Mouse (Mus musculus): ENCODE measurements around the gene Cpb2. TPM values are rescaled to one million over a fixed set of nuclear protein-coding genes. Genes with fewer than 3 reads are reported as not detected.

Cpb2 gene
- not detected in 2 replicates for polyA plus RNA-seq (2016; fragmentation: Nextera tagmentation; extraction: Ambion mirVana)

- H3K4me1 ChIP-seq = no peaks in the 10 kb centered on the region
- no peak for DNase-seq (ENCODE audit: low spot score)
Measured at GRCm38 (mm10) chr14:75242087-75242486, at the start of gene Cpb2. Gene Cpb2 (plus strand): TSS chr14:75242287.

GRCm38 (mm10) chr14:75192427-75192826 is 49.7 kb upstream of the Cpb2 start:
- no peak for DNase-seq (ENCODE audit: low spot score)

More at GRCm38 (mm10) chr14:75242087-75242486, at the start of gene Cpb2:
- H3K36me3 ChIP-seq = no peaks in the 10 kb centered on the region
- H3K4me3 ChIP-seq = no peak within 1 kb of the TSS
- no peak within 1 kb of the TSS for H3K27ac ChIP-seq
- no peaks in the 10 kb centered on the region for H3K9me3 ChIP-seq (replicated peaks)
- no peaks in the 10 kb centered on the region for H3K27me3 ChIP-seq (ENCODE audit: low read depth, poor library complexity, severe bottlenecking)
- 88% methylated on average over 5 of the region's 5 CpGs for WGBS

GRCm38 (mm10) chr14:75192858-75193257 is 49.2 kb upstream of the Cpb2 start:
- 85% methylated on average over 10 of the region's 10 CpGs for WGBS
- DNase-seq (ENCODE audit: low spot score) = no peak
- H3K9me3 ChIP-seq (replicated peaks) = no peaks in the 10 kb centered on the region
- no peaks in the 10 kb centered on the region for H3K36me3 ChIP-seq
- H3K27ac ChIP-seq = no peak overlapping the region
- H3K4me1 ChIP-seq = no peaks in the 10 kb centered on the region
- no peak overlapping the region for H3K4me3 ChIP-seq
- H3K27me3 ChIP-seq (ENCODE audit: low read depth, poor library complexity, severe bottlenecking) = no peaks in the 10 kb centered on the region

More at GRCm38 (mm10) chr14:75192427-75192826, 49.7 kb upstream of the Cpb2 start:
- WGBS = 85% methylated on average over 10 of the region's 10 CpGs
- H3K4me3 ChIP-seq = no peak overlapping the region
- H3K27me3 ChIP-seq (ENCODE audit: low read depth, poor library complexity, severe bottlenecking) = no peaks in the 10 kb centered on the region
- no peak overlapping the region for H3K27ac ChIP-seq
- H3K4me1 ChIP-seq = no peaks in the 10 kb centered on the region
- no peaks in the 10 kb centered on the region for H3K36me3 ChIP-seq
- H3K9me3 ChIP-seq (replicated peaks) = no peaks in the 10 kb centered on the region

DNA sequence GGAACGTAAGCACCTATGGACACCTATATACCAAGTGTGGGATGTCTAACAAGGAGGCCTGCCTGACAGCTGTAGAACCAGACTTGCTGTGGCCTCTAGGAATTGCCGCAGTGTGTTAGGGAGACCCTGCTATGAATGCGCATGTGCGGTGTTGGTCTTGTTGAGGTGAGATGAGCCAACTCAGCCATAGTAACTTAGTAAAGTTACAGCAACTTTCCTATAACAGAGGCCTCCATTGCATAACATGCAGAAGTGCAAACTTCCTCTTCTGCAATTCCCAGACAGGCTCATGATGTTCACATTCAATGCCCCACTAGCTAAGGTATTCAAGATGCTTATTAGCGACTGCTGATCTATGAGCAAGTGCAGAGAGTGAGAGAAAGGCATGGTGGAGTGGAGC is 46.6 kb upstream of the Cpb2 start:
- no peaks in the 10 kb centered on the region for H3K4me1 ChIP-seq
- WGBS = 91% methylated on average over 5 of the region's 5 CpGs
- H3K27me3 ChIP-seq (ENCODE audit: low read depth, poor library complexity, severe bottlenecking) = no peaks in the 10 kb centered on the region
- DNase-seq (ENCODE audit: low spot score) = no peak
- H3K4me3 ChIP-seq = no peak overlapping the region
- no peaks in the 10 kb centered on the region for H3K36me3 ChIP-seq
- no peak overlapping the region for H3K27ac ChIP-seq
- no peaks in the 10 kb centered on the region for H3K9me3 ChIP-seq (replicated peaks)

DNA sequence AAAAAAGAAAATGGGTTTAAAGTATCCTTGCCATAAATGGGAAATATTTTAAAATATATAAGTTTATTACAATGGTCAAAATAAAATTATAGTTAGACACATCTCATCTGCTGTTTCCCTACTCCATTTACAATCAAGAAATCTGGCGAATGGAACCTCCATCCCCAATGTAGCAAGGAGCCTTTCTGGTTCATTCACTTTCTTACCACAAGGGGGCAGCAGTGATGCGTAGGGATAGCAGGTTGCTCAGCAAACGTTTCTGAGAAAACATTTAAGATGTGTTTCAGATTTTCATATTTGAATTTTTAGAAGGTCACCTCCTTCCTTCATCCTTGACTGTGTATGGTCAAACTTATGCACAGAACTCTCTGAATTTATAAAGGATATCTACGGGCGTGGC is 45.1 kb upstream of the Cpb2 start:
- WGBS = 49% methylated on average over 5 of the region's 5 CpGs
- Histone ChIP-seq H3K4me3 (no peak overlapping the region), H3K27me3 (ENCODE audit: low read depth, poor library complexity, severe bottlenecking) (no peaks in the 10 kb centered on the region), H3K36me3 (no peaks in the 10 kb centered on the region), H3K9me3 (replicated peaks) (no peaks in the 10 kb centered on the region), H3K4me1 (no peaks in the 10 kb centered on the region), H3K27ac (no peak overlapping the region)
- DNase-seq (ENCODE audit: low spot score) = peak; percentile 71

GRCm38 (mm10) chr14:75197660-75198059 is 44.4 kb upstream of the Cpb2 start:
- H3K4me3 ChIP-seq = no peak overlapping the region
- no peak for DNase-seq (ENCODE audit: low spot score)
- H3K9me3 ChIP-seq (replicated peaks) = no peaks in the 10 kb centered on the region
- 62% methylated on average over 7 of the region's 7 CpGs for WGBS
- H3K27ac ChIP-seq = no peak overlapping the region
- no peaks in the 10 kb centered on the region for H3K4me1 ChIP-seq
- H3K27me3 ChIP-seq (ENCODE audit: low read depth, poor library complexity, severe bottlenecking) = no peaks in the 10 kb centered on the region
- no peaks in the 10 kb centered on the region for H3K36me3 ChIP-seq

DNA sequence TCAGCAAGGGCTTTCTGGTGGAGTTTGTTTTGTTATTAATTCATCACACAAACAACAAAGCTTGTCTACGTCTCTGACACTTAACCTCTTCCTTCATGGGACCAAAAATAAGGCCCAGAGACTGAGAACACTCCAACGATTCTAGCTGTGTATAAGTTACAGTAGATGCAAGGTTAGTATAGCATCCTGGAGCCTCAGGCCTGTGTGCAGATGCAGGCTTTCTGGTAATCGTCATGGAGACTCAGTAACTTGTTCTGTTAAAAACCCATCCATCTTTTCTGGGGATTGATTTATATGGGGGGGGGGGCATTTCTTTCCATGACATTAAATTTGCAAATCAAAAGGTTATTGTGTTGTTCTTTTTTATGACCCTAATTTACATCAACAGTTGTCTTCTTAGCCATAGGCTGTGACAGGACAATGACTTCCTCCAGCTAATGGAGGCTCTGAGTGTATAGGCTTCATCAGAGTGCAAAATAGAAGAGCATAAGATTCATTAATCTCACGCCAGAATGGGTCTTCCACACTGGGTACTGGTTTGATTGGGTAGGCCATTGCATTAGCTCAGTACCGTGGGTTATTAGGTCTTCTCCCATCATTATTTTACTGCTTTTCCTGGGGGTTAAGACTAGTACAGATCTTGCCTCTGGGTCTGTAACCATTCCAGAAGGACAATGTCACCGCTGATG is 36.6 kb upstream of the Cpb2 start:
- H3K27ac ChIP-seq = no peak overlapping the region
- no peak for DNase-seq (ENCODE audit: low spot score)
- H3K4me3 ChIP-seq = no peak overlapping the region
- no peaks in the 10 kb centered on the region for H3K36me3 ChIP-seq
- WGBS = 74% methylated on average over 6 of the region's 6 CpGs
- H3K9me3 ChIP-seq (replicated peaks) = no peaks in the 10 kb centered on the region
- H3K4me1 ChIP-seq = 0 out of 2 replicates have a peak, but pooled peaks cover 4% of the 10 kb centered on the region
- no peaks in the 10 kb centered on the region for H3K27me3 ChIP-seq (ENCODE audit: low read depth, poor library complexity, severe bottlenecking)

- DNase-seq (ENCODE audit: low spot score) = no peak
- no peaks in the 10 kb centered on the region for H3K27me3 ChIP-seq (ENCODE audit: low read depth, poor library complexity, severe bottlenecking)
- WGBS = 94% methylated on average over 4 of the region's 4 CpGs
Measured at GRCm38 (mm10) chr14:75206307-75206706, 35.8 kb upstream of the Cpb2 start.

DNA sequence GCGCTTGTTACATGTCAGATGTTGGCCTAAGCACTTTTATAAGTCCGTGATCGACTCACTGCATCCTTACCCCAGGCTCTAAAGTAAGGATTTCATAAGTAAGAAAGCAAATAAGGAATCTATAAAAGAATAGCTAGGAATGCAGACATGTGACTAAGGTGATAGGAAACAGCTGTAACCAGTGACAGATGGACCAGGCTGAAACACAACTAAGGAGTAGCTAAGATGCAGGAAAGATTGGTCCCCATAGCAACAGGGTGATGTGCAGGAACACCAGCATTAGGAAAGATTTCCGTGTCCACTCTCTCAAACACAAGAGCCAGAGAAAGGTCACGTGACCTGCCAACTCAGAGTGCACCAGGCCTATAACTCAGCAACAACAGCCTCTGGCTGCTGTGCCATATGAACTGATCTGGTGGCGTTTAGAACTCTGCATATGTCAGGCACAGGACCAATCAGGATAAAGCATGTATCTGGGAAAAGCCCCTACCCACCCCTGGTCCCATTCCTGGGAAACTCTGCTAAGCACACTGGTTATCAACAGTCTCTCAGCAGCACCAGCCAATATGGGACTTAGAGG is 33.4 kb upstream of the Cpb2 start:
- H3K9me3 ChIP-seq (replicated peaks) = no peaks in the 10 kb centered on the region
- no peak overlapping the region for H3K4me3 ChIP-seq
- H3K27me3 ChIP-seq (ENCODE audit: low read depth, poor library complexity, severe bottlenecking) = no peaks in the 10 kb centered on the region
- peaks cover 5% of the 10 kb centered on the region for H3K4me1 ChIP-seq
- no peaks in the 10 kb centered on the region for H3K36me3 ChIP-seq
- no peak for DNase-seq (ENCODE audit: low spot score)
- WGBS = 81% methylated on average over 6 of the region's 6 CpGs
- no peak overlapping the region for H3K27ac ChIP-seq

More at GRCm38 (mm10) chr14:75206307-75206706, 35.8 kb upstream of the Cpb2 start:
- 0 out of 2 replicates have a peak, but pooled peaks cover 4% of the 10 kb centered on the region for H3K4me1 ChIP-seq
- no peak overlapping the region for H3K4me3 ChIP-seq
- H3K27ac ChIP-seq = no peak overlapping the region
- H3K9me3 ChIP-seq (replicated peaks) = no peaks in the 10 kb centered on the region
- no peaks in the 10 kb centered on the region for H3K36me3 ChIP-seq

- DNase-seq (ENCODE audit: low spot score) = no peak
- H3K27ac ChIP-seq = no peak overlapping the region
- WGBS = 79% methylated on average over 11 of the region's 11 CpGs
- no peaks in the 10 kb centered on the region for H3K36me3 ChIP-seq
- no peak overlapping the region for H3K4me3 ChIP-seq
- no peaks in the 10 kb centered on the region for H3K27me3 ChIP-seq (ENCODE audit: low read depth, poor library complexity, severe bottlenecking)
- no peaks in the 10 kb centered on the region for H3K9me3 ChIP-seq (replicated peaks)
- peaks cover 8% of the 10 kb centered on the region for H3K4me1 ChIP-seq
Measured at GRCm38 (mm10) chr14:75213752-75214151, 28.3 kb upstream of the Cpb2 start.

- Histone ChIP-seq H3K4me1 (peaks cover 3% of the 10 kb centered on the region), H3K4me3 (no peak overlapping the region), H3K9me3 (replicated peaks) (no peaks in the 10 kb centered on the region), H3K36me3 (no peaks in the 10 kb centered on the region), H3K27ac (no peak overlapping the region), H3K27me3 (ENCODE audit: low read depth, poor library complexity, severe bottlenecking) (no peaks in the 10 kb centered on the region)
- WGBS = 95% methylated on average over 2 of the region's 2 CpGs
- DNase-seq (ENCODE audit: low spot score) = no peak
Measured at GRCm38 (mm10) chr14:75218843-75219242, 23.2 kb upstream of the Cpb2 start.

- Histone ChIP-seq H3K27ac (no peak overlapping the region), H3K4me3 (no peak overlapping the region), H3K36me3 (no peaks in the 10 kb centered on the region), H3K9me3 (replicated peaks) (no peaks in the 10 kb centered on the region), H3K4me1 (no peaks in the 10 kb centered on the region), H3K27me3 (ENCODE audit: low read depth, poor library complexity, severe bottlenecking) (no peaks in the 10 kb centered on the region)
- no peak for DNase-seq (ENCODE audit: low spot score)
- WGBS = 90% methylated on average over 5 of the region's 5 CpGs
Measured at GRCm38 (mm10) chr14:75219250-75219913, 22.7 kb upstream of the Cpb2 start.

DNA sequence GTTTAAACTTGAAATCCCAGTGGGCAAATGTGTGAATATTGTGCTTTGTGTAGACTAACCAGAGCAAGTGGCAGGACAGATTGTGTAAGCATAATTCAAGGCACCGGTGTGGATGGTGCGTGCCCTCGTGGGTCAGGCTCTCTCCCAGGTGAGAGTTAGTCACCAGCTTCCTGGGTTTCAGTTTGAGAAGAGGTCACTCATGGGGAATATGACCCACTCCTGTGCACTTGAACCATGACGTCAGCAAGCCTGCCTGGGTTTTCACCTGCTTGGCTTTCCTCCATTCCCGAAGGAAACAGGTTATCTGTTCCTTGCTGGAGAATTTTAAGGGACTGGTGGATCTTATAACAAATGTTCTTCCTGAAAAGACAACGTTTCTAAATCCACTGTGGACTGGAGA is 19.7 kb upstream of the Cpb2 start:
- Histone ChIP-seq H3K36me3 (no peaks in the 10 kb centered on the region), H3K27ac (no peak overlapping the region), H3K9me3 (replicated peaks) (no peaks in the 10 kb centered on the region), H3K27me3 (ENCODE audit: low read depth, poor library complexity, severe bottlenecking) (no peaks in the 10 kb centered on the region), H3K4me3 (no peak overlapping the region), H3K4me1 (no peaks in the 10 kb centered on the region)
- 86% methylated on average over 6 of the region's 6 CpGs for WGBS
- no peak for DNase-seq (ENCODE audit: low spot score)
